Mouse (Mus musculus) embryonic facial prominence, embryonic 13.5 days (tissue): Measurements from ENCODE around the gene Rnf220. TPM values are rescaled to one million over a fixed set of nuclear protein-coding genes. Genes with fewer than 3 reads are reported as not detected.

Source experiments
- ATAC-seq: fragments of 200-750 bp; cut with Nextera tagmentation; 2 replicates; pipeline ENCODE4 v1.8.0; 2017; ENCODE audit warnings: low read depth; ENCODE audit not compliant: insufficient number of reproducible peaks, insufficient read depth, low FRiP score, low TSS enrichment
- H3K27ac ChIP-seq: fragments of 300-500 bp; sonication (generic); 2 replicates; pipeline ENCODE4 v1.5.1; 2015; ENCODE audit warnings: moderate library complexity, mild to moderate bottlenecking, inconsistent platforms
- H3K27me3 ChIP-seq: fragments of 300-500 bp; sonication (generic); 2 replicates; pipeline ENCODE4 v1.6.1; 2015; ENCODE audit warnings: mild to moderate bottlenecking, inconsistent platforms
- H3K36me3 ChIP-seq: fragments of 300-500 bp; sonication (generic); 2 replicates; pipeline ENCODE4 v1.6.1; 2015; ENCODE audit warnings: mild to moderate bottlenecking, inconsistent platforms
- H3K4me1 ChIP-seq: fragments of 300-500 bp; sonication (generic); 2 replicates; pipeline ENCODE4 v1.6.1; 2015; ENCODE audit warnings: inconsistent platforms
- H3K4me2 ChIP-seq: fragments of 300-500 bp; sonication (generic); 2 replicates; pipeline ENCODE4 v1.6.1; 2015; ENCODE audit warnings: moderate library complexity, mild to moderate bottlenecking, inconsistent platforms
- H3K4me3 ChIP-seq: fragments of 300-500 bp; sonication (generic); 2 replicates; pipeline ENCODE4 v1.5.1; 2015; ENCODE audit warnings: mild to moderate bottlenecking, inconsistent platforms
- H3K9ac ChIP-seq: fragments of 300-500 bp; sonication (generic); 2 replicates; pipeline ENCODE4 v1.6.1; 2015; ENCODE audit warnings: mild to moderate bottlenecking, inconsistent platforms
- H3K9me3 ChIP-seq: fragments of 300-500 bp; sonication (generic); 2 replicates; pipeline ENCODE4 v1.6.1; 2016; ENCODE audit warnings: inconsistent platforms
- WGBS: fragments of 180-500 bp; shearing (Covaris S2); methylation state at CpG from one replicate; pipeline ENCODE4 v1.1.7; 2015; ENCODE audit warnings: mixed read lengths; 5-methylcytosine and 5-hydroxymethylcytosine counted together
- polyA plus RNA-seq: library from polyadenylated mRNA; unstranded; fragments of >200 nt; fragmentation: Nextera tagmentation; extraction: Ambion mirVana; gene quantifications from 2 replicates; pipeline ENCODE4 v1.2.1, GENCODE M21; 2015

The Rnf220 gene
- polyA plus RNA-seq, 1 experiment from 2014 or later, result 89.9 TPM

DNA sequence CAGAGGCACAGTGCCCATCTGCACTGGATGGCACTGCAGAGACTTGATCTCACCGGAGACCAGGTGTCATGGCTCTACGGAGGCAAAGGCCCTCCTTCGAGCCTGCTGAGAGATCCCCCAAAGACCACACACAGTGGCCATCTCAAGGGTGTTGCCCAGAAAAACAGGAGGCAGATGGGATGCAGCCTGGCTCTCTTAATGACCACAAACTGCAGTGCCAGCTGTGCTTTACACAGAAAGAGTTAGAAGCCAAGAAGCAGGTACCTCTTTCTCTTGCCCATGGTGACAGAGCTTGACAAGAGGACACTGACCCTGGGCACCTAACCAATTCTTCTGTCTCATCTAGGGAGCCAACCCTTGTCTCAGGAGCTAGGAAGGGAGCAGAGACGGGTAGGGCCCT is 212.5 kb downstream of the Rnf220 start:
- Histone ChIP-seq H3K27ac (peak overlapping the region; percentile 44; the same call in 1 of the 2 replicates), H3K36me3 (peaks cover 77% of the 10 kb centered on the region), H3K4me2 (no peak overlapping the region), H3K4me1 (peaks cover 30% of the 10 kb centered on the region), H3K4me3 (no peak overlapping the region), H3K9ac (peak overlapping the region; percentile 32; the same call in 1 of the 2 replicates), H3K9me3 (no peaks in the 10 kb centered on the region), H3K27me3 (no peaks in the 10 kb centered on the region)
- WGBS, result 54% methylated on average over 4 of the region's 4 CpGs
- no peak for ATAC-seq

DNA sequence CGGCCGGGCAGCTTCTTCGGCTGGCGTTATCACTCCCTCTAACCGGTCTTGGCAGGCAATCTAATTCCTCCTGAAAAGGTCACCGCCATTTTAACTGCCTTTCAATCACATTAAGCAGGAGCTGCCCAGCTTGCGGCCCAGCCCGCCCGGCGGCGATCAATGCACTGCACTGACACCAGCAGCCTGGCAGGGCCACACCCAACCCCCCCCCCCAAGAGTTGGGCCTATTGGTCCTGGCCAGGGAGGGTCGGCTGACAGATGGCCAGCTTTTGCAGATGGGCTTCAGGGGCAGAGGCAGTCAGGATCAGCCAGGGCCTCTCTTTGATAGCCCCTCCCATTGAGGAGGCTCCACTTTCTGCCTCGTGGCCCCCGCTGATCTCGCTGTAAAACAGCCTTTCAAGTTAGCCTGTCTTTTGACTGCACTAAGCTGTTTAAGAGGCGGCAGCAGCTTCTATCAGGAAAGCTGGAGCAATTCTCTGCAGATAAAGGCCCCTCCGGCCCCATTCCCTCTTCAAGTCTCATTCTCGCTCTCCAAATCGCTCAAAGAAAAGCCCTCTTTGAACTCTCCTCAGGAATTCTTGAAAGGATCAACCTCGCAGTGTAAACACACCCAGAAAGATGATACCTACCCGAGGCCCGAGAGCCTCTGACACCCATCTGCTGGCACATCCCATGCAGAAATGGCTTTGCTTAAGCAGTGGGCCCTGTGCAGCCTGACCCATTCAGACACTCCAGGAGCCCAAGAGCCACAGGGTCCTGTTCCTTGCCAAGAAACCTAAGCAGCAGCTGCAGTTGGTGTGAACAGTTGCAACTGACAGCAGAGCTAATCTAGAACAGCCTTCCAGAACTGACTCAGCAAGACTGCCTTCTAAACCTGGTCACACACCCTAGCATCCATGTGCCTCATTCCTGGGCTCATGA is 213.3 kb downstream of the Rnf220 start:
- Histone ChIP-seq H3K36me3 (peaks cover 85% of the 10 kb centered on the region), H3K27ac (peak overlapping the region; percentile 44; the same call in 1 of the 2 replicates), H3K4me3 (no peak overlapping the region), H3K27me3 (no peaks in the 10 kb centered on the region), H3K4me1 (peaks cover 28% of the 10 kb centered on the region), H3K4me2 (0 out of 2 replicates have a peak overlapping the region, but pooled peaks have one; percentile 5), H3K9me3 (no peaks in the 10 kb centered on the region), H3K9ac (0 out of 2 replicates have a peak overlapping the region, but pooled peaks have one; percentile 32)
- WGBS, result 49% methylated on average over 22 of the region's 22 CpGs
- ATAC-seq, result no peak

DNA sequence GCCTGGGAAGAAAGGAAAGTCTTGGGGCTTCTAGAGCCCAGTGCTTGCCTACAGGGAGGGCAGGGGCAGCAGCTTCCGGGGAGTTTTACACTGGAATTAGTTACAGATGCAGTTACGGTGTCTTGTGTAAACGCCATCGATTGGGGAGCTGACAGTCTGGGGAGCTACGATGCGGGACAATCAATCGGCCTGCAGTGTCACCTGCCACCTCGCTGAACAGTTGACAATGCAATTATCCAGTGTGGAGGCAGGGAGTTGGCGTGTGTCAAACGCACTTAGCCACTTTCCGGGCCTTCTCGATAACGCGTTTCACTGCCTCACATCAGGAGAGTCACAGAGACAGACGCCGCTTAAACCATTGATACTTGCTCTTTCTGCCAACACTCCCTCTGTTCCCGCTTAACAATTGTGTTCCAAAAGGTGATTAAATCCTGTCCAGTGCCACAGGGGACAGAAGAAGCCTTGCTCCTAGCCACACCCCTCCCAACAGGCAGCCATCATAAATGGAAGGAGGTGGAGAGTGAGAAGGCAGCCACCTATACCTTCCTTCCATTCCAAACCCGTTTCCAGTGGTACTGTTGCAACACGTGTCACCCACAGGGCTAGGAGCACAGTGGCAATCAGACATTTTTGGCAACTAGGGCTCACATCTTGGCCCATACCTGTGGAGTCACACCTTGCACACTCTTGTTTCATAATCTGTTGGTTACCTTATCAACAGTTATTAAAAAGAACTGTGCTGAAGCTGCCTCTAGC is 215.6 kb downstream of the Rnf220 start:
- no peak overlapping the region for H3K9ac ChIP-seq
- H3K27ac ChIP-seq, result no peak overlapping the region
- peaks cover 19% of the 10 kb centered on the region for H3K4me1 ChIP-seq
- no peak overlapping the region for H3K4me3 ChIP-seq
- peaks cover 99% of the 10 kb centered on the region for H3K36me3 ChIP-seq
- no peak overlapping the region for H3K4me2 ChIP-seq
- WGBS, result 75% methylated on average over 19 of the region's 19 CpGs
- no peak for ATAC-seq
- H3K9me3 ChIP-seq, result no peaks in the 10 kb centered on the region
- H3K27me3 ChIP-seq, result no peaks in the 10 kb centered on the region

DNA sequence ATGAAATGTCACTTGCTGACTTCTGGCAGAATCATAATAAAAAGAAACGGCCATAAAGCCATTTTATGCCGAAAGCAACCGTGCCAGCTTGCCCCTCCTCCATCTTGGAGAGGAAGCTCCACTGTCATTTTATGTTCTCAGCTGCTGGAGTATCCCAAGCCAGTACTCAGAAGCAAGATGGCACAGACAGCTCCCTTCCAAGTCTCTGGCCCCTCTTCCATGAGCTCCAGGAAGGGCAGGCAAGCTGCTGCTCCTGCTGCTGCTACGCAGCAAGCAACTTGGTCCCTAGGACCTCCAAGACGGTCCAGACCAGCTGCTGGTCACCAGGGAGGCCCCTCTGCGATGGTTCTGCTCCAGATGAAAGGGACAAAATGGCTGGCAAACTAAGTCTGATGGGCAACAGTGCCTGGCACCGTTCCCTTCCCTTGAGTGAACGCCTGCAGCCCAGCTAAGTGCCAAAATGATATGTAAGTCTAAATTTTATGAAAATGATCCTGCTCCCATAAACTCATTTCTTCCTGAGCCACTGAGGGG is 216.4 kb downstream of the Rnf220 start:
- WGBS, result 89% methylated on average over 8 of the region's 8 CpGs
- H3K9me3 ChIP-seq, result no peaks in the 10 kb centered on the region
- H3K4me3 ChIP-seq, result no peak overlapping the region
- ATAC-seq, result no peak
- H3K27ac ChIP-seq, result no peak overlapping the region
- H3K9ac ChIP-seq, result no peak overlapping the region
- peaks cover 99% of the 10 kb centered on the region for H3K36me3 ChIP-seq
- no peak overlapping the region for H3K4me2 ChIP-seq
- peaks cover 19% of the 10 kb centered on the region for H3K4me1 ChIP-seq
- H3K27me3 ChIP-seq, result no peaks in the 10 kb centered on the region

DNA sequence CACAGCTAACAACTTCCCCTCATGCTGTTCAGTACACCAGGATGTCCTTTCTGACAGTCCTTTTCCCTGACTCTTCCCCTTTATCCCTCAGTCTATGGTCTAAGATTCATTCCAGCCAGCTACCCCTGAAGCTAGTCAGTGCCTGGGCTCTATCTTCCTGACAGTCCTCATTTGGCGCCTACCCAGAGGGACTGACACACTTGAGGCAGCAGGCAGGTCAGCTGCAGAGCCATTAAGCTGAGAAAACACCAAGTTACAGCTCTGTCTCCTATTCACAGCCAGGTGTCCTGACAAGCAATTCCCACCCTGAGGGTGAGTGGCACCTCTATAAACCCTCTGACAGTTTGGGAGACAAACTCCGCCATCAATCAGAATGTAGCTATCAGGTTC is 217.6 kb downstream of the Rnf220 start:
- Histone ChIP-seq H3K9me3 (peaks cover 7% of the 10 kb centered on the region; the same call in 1 of the 2 replicates), H3K36me3 (peaks cover 99% of the 10 kb centered on the region), H3K4me2 (no peak overlapping the region), H3K27ac (no peak overlapping the region), H3K4me3 (no peak overlapping the region), H3K27me3 (no peaks in the 10 kb centered on the region), H3K9ac (no peak overlapping the region), H3K4me1 (peaks cover 14% of the 10 kb centered on the region)
- 84% methylated on average over 2 of the region's 2 CpGs for WGBS
- ATAC-seq, result no peak

DNA sequence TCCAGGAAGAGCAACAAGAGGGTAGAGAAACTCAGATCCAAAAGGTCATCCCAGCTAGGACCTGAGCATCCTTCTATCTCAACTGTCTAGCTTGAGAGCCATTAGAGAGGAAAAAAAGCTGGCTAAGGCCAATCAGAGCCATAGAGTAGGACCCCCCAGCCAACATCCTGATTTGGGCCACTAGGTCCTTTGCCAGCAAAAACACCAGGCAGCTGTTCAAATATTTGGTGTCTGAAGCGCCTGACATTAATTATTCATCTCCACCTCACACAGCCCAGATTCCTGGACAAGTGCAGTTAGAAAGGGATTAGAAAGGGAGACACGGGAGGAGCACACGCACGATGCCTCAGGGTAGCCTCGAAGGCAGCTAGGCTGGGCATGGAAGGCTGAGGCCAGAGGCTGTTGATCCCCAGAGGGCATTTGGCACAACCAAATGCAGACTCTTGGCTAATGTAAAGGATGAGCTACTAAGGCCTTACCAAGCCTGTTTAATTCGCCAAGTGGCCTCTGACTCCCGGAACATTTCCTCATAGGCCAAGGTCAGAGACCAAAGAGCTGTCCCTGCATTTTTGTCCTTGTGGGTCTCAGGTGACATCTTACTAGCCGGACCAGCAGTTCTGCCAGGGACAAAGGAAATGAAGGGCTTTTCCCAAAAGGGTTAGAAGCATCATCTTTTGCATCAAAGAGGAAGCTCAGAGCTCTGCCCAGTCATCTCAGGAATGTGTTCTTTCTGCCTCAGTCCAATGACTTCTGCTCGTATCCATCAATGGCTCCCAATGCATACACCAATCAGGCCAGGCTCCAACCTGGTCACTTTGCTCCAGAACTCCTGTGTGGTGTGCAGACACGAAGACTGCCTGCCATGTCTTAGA is 218.2 kb downstream of the Rnf220 start:
- no peak overlapping the region for H3K27ac ChIP-seq
- H3K4me3 ChIP-seq, result no peak overlapping the region
- peaks cover 11% of the 10 kb centered on the region; the same call in 1 of the 2 replicates for H3K9me3 ChIP-seq
- peaks cover 99% of the 10 kb centered on the region for H3K36me3 ChIP-seq
- 75% methylated on average over 10 of the region's 10 CpGs for WGBS
- H3K4me2 ChIP-seq, result no peak overlapping the region
- ATAC-seq, result no peak
- H3K27me3 ChIP-seq, result no peaks in the 10 kb centered on the region
- H3K4me1 ChIP-seq, result peaks cover 8% of the 10 kb centered on the region
- no peak overlapping the region for H3K9ac ChIP-seq

DNA sequence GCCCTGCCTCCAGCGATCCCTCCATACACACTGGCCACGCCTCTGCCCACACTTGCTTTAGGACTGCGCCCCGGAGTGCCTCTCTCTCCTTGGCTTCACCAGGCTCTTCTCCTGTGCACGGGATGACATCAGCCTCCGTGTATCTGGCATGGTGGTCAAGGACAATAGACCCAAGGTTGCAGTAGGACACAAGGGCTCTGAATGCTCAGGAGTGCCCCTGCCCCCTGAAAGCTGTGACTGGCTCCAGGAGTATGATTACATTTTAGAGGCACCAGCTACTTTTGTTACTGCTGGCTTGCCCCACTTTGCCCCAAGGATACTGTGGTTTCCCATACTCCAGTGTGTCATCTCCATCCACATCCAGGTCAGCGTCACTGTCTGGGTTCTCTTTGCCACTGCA is 219.2 kb downstream of the Rnf220 start:
- peaks cover 98% of the 10 kb centered on the region for H3K36me3 ChIP-seq
- H3K9ac ChIP-seq, result no peak overlapping the region
- no peak overlapping the region for H3K4me3 ChIP-seq
- no peaks in the 10 kb centered on the region for H3K4me1 ChIP-seq
- H3K27ac ChIP-seq, result no peak overlapping the region
- no peaks in the 10 kb centered on the region for H3K27me3 ChIP-seq
- H3K9me3 ChIP-seq, result peaks cover 11% of the 10 kb centered on the region; the same call in 1 of the 2 replicates
- no peak for ATAC-seq
- WGBS, result 91% methylated on average over 7 of the region's 7 CpGs
- H3K4me2 ChIP-seq, result no peak overlapping the region

DNA sequence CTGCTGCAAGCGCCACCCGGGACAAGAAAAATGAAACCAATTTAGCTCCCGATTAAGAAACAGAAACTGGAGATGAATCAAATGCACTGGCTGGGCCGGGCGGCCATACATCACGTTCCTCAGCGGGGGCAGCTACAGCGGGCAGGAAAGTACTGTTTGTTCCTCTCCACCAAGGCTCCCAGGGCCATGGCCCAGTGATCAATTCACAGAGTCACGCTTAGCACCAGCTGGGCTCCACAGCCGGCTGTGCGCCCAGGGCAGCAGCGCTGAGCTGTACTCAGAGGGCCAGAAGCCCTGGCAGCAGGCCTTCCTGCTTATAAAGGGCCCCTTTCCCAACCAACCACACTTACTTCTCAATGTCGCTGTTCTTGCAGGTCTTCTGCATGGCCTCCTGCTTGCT is 219.8 kb downstream of the Rnf220 start:
- Histone ChIP-seq H3K27ac (no peak overlapping the region), H3K4me2 (no peak overlapping the region), H3K36me3 (peaks cover 99% of the 10 kb centered on the region), H3K27me3 (no peaks in the 10 kb centered on the region), H3K4me3 (no peak overlapping the region), H3K9me3 (peaks cover 11% of the 10 kb centered on the region; the same call in 1 of the 2 replicates), H3K4me1 (0 out of 2 replicates have a peak, but pooled peaks cover 4% of the 10 kb centered on the region), H3K9ac (no peak overlapping the region)
- no peak for ATAC-seq
- 93% methylated on average over 13 of the region's 13 CpGs for WGBS

DNA sequence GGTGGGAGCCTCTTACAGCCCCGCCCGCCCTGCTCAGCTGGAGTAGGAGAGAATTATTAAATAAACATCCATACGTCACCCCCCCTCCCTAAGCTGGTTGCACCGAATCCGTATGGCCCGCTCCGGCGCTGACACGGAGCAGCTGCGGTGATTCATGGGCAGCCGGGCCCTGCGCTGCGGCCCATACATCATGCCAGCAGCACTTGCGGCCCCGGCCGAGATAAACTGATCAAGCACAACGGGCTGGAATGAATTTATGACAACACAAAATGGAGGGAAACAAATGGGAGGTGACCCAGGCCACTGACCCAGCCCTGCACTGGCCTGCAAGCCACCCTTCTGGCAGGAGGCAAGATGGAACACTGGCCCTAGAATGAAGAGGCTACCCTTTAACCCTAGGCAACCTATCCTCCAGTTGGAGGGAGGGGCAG is 220.6 kb downstream of the Rnf220 start:
- H3K9me3 ChIP-seq, result peaks cover 11% of the 10 kb centered on the region; the same call in 1 of the 2 replicates
- WGBS, result 96% methylated on average over 17 of the region's 17 CpGs
- H3K4me2 ChIP-seq, result no peak overlapping the region
- H3K4me3 ChIP-seq, result no peak overlapping the region
- ATAC-seq, result no peak
- H3K4me1 ChIP-seq, result 0 out of 2 replicates have a peak, but pooled peaks cover 4% of the 10 kb centered on the region
- H3K9ac ChIP-seq, result no peak overlapping the region
- no peak overlapping the region for H3K27ac ChIP-seq
- H3K36me3 ChIP-seq, result peaks cover 99% of the 10 kb centered on the region
- H3K27me3 ChIP-seq, result no peaks in the 10 kb centered on the region

DNA sequence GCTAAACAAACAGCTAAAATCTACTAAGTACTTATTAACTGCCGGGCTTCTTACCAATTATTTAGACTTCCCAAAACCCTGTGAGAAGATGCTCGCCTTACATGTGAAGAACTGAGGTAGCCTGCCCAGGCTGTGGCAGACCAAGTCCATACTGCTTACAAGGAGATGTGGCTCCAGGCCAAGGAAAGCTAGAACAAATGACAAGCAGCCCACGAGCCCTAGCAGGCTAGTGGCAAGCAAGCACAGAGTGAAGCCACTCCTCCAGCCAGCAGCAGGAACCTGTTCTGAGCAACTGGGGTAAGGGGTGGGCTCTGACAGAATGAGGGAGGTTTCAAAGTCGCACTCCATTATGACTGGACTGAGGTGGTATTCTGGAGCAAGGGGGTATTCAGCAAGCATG is 222.1 kb downstream of the Rnf220 start:
- H3K4me1 ChIP-seq, result 0 out of 2 replicates have a peak, but pooled peaks cover 4% of the 10 kb centered on the region
- H3K4me3 ChIP-seq, result no peak overlapping the region
- no peak overlapping the region for H3K4me2 ChIP-seq
- H3K36me3 ChIP-seq, result peaks cover 89% of the 10 kb centered on the region
- H3K27me3 ChIP-seq, result no peaks in the 10 kb centered on the region
- ATAC-seq, result no peak
- H3K27ac ChIP-seq, result no peak overlapping the region
- peaks cover 11% of the 10 kb centered on the region; the same call in 1 of the 2 replicates for H3K9me3 ChIP-seq
- 95% methylated on average over 4 of the region's 4 CpGs for WGBS
- no peak overlapping the region for H3K9ac ChIP-seq
